Mouse (Mus musculus) ZHBTc4 (cell line): ENCODE measurements around the gene Trim41.
"Not testable (repeated sequence)": the region's sequence is repeated elsewhere in the genome, so short reads cannot be mapped to it uniquely, and the experiment has no call there.

Source experiments
- DNase-seq: peaks from one replicate; pipeline ENCODE4 v3.0.0-alpha.2; 2011; ENCODE audit warnings: low read depth, low spot score

The Trim41 gene

DNA sequence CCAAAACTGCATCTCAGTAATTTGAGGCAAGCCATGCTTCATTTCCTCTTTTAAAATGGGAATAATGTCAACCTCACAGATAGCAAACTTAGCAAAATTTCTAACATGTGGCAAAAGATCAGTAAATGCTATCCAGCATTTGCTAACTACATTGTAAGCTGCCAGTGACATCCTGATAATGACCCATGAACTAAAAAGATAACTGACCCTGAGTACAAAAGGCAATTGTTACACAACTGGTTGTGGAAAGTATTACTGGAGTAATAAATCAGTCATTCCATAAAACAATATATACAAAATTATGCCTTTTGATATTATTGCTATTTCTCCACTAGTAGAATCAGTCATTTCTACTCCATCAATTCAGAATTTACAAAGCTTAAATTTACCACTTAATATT is 3.4 kb downstream of the Trim41 start:
- no peak for DNase-seq

DNA sequence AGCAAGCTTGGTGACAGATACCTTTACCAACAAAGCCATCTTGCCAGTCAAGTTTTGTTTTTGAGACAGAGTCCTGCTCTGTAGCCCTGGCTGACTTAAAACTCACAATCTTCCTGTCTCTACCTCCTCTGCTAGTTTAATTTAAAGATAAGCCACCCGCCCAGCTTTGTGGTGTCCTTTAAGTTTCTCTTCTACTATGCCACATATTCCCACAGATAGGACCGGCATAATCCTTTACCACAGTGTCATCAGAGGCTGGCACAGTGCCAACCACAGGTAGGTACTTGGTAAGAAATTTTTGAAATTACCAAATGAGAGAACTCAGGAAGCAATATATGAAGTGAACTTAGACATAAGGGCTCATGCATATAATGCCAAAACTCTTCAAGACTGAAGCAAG is 7.0 kb downstream of the Trim41 start:
- DNase-seq: peak; percentile 30

- DNase-seq: peak; percentile 60
Observed at GRCm38 (mm10) chr11:48809434-48809830, 7.7 kb downstream of the Trim41 start.

DNA sequence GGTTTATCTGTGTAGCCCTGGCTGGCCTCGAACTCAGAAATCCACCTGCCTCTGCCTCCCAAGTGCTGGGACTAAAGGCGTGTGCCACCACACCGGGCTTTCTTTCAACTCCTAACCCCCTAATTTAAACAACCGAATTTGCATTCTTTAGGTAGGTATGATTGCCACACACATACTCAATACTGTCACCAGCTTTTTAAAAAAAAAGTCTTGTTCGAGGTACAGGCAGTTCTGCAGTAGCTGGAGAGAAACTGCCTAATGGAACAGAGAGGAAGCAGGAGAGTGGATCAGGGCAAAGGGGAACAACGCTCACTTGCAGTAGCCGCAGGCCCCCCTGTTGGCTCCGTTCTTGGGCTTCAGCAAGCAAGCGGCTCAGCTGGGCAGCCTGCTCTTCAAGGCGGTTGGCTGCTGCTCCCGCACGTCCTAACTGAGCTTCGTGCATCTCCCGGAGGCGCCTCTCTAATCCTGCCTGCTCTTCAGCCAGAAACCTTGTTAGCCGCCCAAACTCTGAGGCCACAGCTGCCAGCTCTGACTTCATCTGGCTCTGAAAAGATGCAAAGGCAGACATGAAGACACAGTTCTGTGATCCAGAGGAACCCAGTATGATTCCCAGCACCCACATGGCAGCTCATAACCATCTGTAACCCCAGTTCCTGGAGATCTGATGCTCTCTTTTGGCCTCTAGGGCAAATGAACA is 8.3 kb downstream of the Trim41 start:
- DNase-seq: peak; percentile 60

GRCm38 (mm10) chr11:48808304-48808646 is 8.9 kb downstream of the Trim41 start:
- peak; percentile 20 for DNase-seq

DNA sequence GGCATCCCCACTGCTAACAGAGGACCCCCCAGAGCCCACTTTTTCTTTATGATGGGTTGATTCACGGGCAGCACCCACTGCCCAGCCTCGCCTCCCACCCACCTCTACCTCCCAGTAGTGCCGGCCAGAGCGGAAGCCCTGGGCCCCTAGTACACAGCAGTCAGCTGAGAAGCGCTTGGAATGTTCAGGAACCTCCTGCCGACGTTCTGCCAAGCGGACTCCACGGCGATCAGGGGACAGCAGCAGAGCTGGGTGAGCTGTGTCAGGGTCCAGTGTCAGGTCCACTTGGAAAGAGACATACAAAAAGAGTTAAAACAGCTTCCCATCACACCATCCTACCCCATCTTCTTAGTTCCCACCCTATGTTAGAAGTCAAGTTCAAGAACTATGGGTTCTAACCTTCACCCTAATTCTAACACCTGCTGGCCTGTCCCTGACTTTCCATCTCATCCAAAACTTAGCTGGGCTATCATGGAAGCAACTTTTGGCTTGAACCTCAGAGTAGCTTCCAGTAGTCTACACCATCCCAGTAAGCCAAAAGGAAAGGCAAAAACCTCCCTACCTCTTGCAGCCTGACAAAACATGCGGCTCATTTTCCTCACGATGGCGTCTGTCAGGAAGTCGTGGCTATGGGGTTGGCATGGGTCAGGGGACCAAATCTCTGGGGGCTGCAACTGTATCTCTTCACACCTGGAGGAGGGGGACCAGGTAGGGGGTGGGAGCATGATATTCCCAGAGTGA is 9.4 kb downstream of the Trim41 start:
- no peak for DNase-seq

- DNase-seq: peak; percentile 64
Observed at GRCm38 (mm10) chr11:48806856-48807562, 10.1 kb downstream of the Trim41 start.

- no peak for DNase-seq
Observed at GRCm38 (mm10) chr11:48804922-48805321, 12.2 kb downstream of the Trim41 start.

DNA sequence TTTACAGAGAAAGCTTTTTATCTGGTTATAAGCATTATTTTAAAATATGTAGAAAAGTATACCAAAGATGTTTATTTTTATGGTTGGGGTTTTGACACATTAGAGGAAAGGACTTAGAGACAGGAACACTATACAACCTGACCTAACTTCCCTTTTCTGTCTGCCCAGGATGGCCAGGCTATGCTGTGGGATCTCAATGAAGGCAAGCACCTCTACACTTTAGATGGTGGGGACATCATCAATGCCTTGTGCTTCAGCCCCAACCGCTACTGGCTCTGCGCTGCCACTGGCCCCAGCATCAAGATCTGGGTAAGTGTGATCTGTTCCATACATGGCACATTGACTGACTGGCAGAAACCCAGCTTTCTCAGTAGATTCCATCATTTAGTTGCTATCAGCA is 13.2 kb downstream of the Trim41 start:
- no peak for DNase-seq

DNA sequence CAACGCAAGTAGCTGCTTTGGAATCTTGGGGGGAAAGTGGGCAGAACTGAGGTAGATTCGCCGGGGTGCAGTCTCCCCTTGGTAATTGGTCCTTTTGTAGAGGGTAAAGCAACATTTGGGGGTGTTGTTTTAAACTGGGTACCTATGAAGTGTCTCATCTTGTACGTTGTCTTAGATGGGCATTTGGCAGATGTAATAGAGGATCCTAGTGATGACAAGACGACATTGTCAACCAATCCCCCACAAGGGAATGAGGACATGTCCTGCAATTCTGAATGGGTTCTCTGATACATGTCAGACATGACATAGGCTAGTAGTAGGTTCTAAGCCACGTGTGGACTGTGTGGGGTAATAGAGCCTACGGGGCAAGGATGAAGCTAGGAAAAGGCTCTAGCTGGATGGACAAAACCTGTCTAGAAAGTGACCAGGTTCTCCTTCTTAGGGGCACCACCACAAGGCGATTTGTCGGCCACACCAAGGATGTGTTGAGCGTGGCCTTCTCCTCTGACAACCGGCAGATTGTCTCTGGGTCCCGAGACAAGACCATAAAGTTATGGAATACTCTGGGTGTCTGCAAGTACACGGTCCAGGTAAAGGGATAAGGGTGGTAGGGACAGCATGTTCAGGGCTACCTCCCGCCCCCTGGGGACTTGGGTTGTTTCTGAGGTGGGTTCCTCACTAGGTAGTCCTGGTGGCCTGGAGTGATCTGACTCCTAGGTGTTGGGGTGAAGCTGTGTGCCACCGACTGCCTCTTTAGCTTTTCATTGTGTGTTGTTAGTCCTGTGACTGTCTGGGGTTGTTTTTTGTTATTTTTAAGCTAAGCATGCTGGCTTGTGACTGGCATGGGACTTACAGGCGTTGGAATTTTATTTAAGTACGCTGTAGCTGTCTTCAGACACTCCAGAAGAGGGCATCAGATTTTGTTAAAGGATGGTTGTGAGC is 15.1 kb downstream of the Trim41 start:
- no peak for DNase-seq

DNA sequence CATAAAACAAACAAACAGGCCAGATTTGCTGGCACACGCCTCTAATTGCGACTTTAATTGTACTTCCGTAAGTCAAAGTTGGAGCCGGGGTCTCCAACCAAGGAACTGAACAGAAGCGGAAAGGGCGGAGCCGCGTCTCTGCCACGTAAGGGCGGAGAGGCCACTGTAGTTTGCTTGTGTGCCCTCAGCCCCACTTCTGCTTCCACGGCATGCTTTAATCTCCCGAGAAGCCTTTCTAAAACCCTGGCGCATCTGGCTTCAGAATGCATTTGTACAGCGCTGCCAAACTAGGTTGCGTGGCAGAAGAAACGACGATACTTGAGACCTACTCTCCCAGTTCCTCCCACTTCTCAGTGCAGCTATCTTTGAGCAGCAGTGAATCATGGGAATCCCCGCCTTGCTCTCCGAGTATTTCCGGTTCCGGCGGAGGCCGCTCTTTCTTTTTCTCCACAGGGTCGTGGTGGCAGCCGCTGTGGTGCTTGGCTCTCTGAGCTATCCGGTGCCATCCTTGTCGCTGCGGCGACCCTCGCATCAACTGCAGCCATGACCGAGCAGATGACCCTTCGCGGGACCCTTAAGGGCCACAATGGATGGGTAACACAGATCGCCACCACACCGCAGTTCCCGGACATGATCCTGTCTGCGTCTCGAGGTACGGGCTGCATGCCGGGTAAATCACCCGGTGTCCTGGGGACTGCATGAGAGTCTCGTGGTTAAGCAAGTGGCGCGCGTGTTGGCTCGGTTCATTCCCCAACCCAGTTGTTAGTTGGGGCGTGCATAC is 17.0 kb downstream of the Trim41 start, which contains the start of gene Rack1:
TSS of gene Rack1 (plus strand) at position 412 of the 781 bp plus-strand sequence.
- peak; percentile 94 for DNase-seq

DNA sequence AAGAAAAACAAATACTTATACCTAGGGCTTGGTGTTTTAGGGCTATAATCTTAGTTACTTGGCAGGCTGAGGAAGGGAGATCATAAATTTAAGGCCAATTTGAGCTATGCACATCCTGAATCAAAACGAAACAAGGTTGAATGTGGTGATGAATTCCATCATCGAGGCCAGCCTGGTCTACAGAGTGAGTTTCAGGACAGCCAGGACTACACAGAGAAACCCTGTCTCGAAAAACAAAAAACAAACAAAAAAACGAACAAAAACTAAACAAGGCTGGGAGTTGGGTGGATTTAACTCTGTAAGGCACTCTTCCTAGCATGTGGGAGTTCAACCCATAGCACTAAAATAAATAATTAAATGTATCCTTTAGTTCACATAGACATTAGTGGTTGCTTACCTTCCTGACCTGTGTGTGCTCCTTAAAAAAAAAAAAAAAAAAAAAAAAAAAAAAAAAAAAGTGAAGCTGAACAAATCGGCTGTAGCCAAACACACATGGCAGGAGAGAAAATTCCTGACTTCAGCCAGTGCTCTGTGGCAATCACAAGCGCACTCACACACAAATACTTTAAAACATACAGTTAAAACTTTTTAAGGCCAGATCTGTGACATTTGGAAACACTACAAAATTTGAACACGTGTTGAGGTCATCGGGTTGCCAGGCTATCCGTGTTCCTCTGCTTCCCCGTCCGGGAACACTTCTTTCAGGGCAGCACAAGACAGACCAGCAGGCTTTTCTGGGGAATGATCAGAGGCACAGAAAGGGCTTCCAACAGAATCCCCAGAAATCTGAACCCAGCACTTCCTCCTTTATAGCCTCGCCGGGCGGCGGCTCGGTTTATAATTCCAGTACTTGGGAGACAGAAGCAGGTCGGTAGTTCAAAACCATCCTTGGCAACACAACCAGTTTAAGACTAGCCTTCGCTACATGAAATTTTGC is 17.9 kb downstream of the Trim41 start:
- no peak for DNase-seq

DNA sequence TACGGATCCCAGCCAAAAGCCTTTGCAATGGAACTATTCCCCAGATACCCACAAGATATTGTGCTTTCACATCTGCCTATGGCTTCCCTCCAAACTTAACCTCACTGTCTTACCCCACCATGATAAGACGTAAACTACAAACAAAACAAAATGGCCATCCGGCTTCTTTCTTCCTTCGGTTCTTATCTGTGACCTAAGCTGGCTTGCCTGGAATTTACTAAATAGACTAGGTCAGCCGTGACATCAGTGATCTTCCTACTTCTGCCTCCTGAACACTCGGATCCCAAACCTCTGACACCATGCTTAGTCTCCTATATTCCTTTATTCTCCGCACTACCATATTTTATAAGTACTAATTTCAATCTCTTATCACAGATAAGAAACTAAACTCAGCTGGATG is 18.8 kb downstream of the Trim41 start:
- no peak for DNase-seq

DNA sequence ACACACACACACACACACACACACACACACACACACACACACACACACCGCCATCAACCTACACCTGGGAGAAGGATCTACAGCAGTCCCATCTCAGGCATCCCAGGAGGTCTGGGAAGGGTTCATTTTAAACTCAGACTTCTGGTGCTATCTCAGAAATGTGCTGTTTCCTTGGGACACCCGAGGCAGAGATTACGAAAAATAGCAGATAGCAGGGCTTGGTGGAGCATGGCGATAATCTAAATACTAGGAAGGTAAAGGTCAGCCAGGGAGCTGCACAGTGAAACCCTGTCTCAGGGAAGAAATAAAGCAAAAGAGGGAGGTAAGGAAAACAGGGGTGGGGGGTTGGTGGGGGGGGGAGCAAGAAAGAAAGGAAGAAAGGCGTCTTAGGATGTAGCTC is 19.9 kb downstream of the Trim41 start:
- no peak for DNase-seq

DNA sequence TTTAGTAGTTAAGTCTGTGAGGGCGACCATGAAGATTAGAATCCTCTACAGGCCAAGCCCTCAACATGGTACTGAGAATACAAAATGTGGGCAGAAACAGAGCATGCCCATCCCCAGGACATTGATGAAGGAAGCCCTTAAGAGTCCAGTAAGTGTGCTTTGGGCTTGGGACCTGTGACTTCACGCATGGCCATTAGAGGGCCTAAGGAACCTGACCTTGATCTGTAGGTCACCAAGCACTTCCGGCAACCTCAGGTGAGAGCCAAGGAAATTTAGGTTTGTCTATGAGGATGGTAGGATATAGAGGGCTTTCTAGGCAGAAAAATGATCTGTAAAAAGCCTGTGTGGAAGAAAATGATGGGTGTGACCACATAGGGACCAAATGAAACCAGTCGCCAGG is 20.9 kb downstream of the Trim41 start:
- no peak for DNase-seq

GRCm38 (mm10) chr11:48795221-48795620 is 21.9 kb downstream of the Trim41 start:
- no peak for DNase-seq

DNA sequence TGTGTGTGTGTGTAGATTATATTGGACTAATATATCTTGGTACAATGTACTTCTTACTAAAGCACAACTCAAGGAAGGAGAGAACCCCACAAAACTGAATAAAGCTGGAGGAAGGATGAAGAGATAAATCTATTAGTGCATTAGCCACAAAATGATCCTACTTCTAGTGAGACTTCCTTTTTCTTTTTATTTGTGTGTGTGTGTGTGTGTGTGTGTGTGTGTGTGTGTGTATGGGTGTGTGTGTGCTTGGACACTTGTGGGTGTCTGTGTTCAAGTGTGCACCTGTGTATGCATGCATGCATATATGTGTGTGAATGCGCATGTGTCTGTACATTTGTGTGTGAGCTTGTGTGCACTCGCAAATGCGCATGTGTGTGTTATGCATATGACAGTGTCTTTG is 24.0 kb downstream of the Trim41 start:
- DNase-seq: no peak

- not testable (repeated sequence) for DNase-seq
Observed at GRCm38 (mm10) chr11:48791894-48792293, 25.3 kb downstream of the Trim41 start.

GRCm38 (mm10) chr11:48790946-48791345 is 26.2 kb downstream of the Trim41 start:
- no peak for DNase-seq
